Comparison of ENCODE assay signal across 18 mouse cellular contexts in genomic region chr9:114668047-114668446, GRCm38 (mm10). TPM values are rescaled to one million over a fixed set of nuclear protein-coding genes. Genes with fewer than 3 reads are reported as not detected.
DNase-seq lines count a peak whose midpoint lies in the region; ATAC-seq and TF ChIP-seq lines count a peak whose summit lies in the region.
"Had no signal": no experiment of that assay in that cellular context is flagged by ENCODE, and none has a peak within 500 bp of the region (broad histone marks: within the 10 kb centered on the region; RNA-seq: fewer than 3 reads in every experiment).

No protein-coding gene starts in this region.

- WGBS in kidney, adult 2 months = 57% methylated on average over 4 of the region's 4 CpGs
- WGBS in heart, embryonic 11.5 days (ENCODE audit: insufficient replicate concordance) = 44% methylated on average over 4 of the region's 4 CpGs

- no peak overlapping the region for H3K9ac ChIP-seq in heart, embryonic 11.5 days (ENCODE audit: low read depth, low read length)
- H3K9ac ChIP-seq: forebrain, postnatal 0 days; liver, embryonic 14.5 days; midbrain, embryonic 13.5 days had no signal

- H3K36me3 ChIP-seq in kidney, adult 2 months (ENCODE audit: control insufficient read depth, insufficient read depth, low read length) = no peaks in the 10 kb centered on the region
- H3K36me3 ChIP-seq in heart, embryonic 11.5 days (ENCODE audit: control insufficient read depth, insufficient read depth, low read length) = no peaks in the 10 kb centered on the region
- H3K36me3 ChIP-seq: limb, embryonic 10.5 days; midbrain, embryonic 13.5 days had no signal

- peak overlapping the region; percentile 7; the same call in 1 of the 2 replicates for H3K27ac ChIP-seq in kidney, adult 2 months (ENCODE audit: insufficient read depth, low read depth, low read length)
- peak overlapping the region; percentile 31 for H3K27ac ChIP-seq in heart, embryonic 11.5 days (ENCODE audit: low read depth, low read length)
- H3K27ac ChIP-seq: limb, embryonic 10.5 days; liver, embryonic 14.5 days; midbrain, embryonic 13.5 days had no signal

- ATAC-seq in heart, embryonic 11.5 days (replicated peaks; ENCODE audit: insufficient number of reproducible peaks, low FRiP score, low TSS enrichment) = no peak
- ATAC-seq: forebrain, postnatal 0 days; midbrain, embryonic 13.5 days had no signal

- no peaks in the 10 kb centered on the region for H3K27me3 ChIP-seq in kidney, adult 2 months (replicated peaks; ENCODE audit: control insufficient read depth, insufficient read depth, low read length)
- no peaks in the 10 kb centered on the region for H3K27me3 ChIP-seq in heart, embryonic 11.5 days (ENCODE audit: control insufficient read depth, insufficient read depth, low read length)
- H3K27me3 ChIP-seq: midbrain, embryonic 13.5 days had no signal

- TF ChIP-seq POLR2A in kidney, adult 2 months (IDR thresholded peaks at IDR 0.05; ENCODE audit: low read depth, low read length) = no peak

- no peak overlapping the region for H3K4me3 ChIP-seq in kidney, adult 2 months (ENCODE audit: insufficient read depth, low read depth, low read length)
- no peak overlapping the region for H3K4me3 ChIP-seq in heart, embryonic 11.5 days (ENCODE audit: low read depth, low read length)
- H3K4me3 ChIP-seq: limb, embryonic 10.5 days; midbrain, embryonic 13.5 days had no signal

- DNase-seq in kidney, adult 2 months = no peak
- DNase-seq in kidney, adult 18-20 months = no peak
- DNase-seq in gastrocnemius, postnatal 14 days = peak; percentile 14
- DNase-seq in heart, postnatal 25 days (ENCODE audit: low spot score) = peak; percentile 56
- DNase-seq in frontal cortex, postnatal 36 days (ENCODE audit: low spot score in 2 of 2) = no peak
- no peak for DNase-seq in thymus, postnatal 0 days (ENCODE audit: low spot score)
- DNase-seq in embryo, embryonic 10.5 days (ENCODE audit: low spot score) = no peak
- DNase-seq: adrenal gland, adult 2 months; cerebellum, adult 9-11 months; forebrain, postnatal 0 days; layer of hippocampus, postnatal 36 days; lung, postnatal 36 days; right cerebral cortex, postnatal 25 days; thymus, postnatal 25 days had no signal

- peaks cover 10% of the 10 kb centered on the region; the same call in 1 of the 2 replicates for H3K4me1 ChIP-seq in kidney, adult 2 months (ENCODE audit: control insufficient read depth, insufficient read depth, low read length)
- H3K4me1 ChIP-seq in heart, embryonic 11.5 days (ENCODE audit: control insufficient read depth, insufficient read depth, low read length) = no peaks in the 10 kb centered on the region

- TF ChIP-seq CTCF in kidney, adult 2 months (conservative IDR thresholded peaks at IDR 0.05; ENCODE audit: insufficient read depth, insufficient read length, low read depth, low read length) = no peak

- no peaks in the 10 kb centered on the region for H3K9me3 ChIP-seq in heart, embryonic 11.5 days (replicated peaks; ENCODE audit: control insufficient read depth, low read length)
- H3K9me3 ChIP-seq: limb, embryonic 10.5 days; midbrain, embryonic 13.5 days had no signal

- no peak overlapping the region for H3K4me2 ChIP-seq in heart, embryonic 11.5 days
- H3K4me2 ChIP-seq: midbrain, embryonic 13.5 days had no signal

- intact Hi-C loops in gastrocnemius, postnatal 14 days (cut with DNase I; ENCODE audit: low total_unique reads) = no loop called here
- intact Hi-C loops in heart, postnatal 25 days (cut with DNase I) = no loop called here

RNA-seq across cellular contexts. Expression of gene Dync1li1, which starts 20.5 kb away (rescaled TPM):
- 21.3 and 24.6 TPM in 2 replicates for polyA plus RNA-seq in kidney, adult 2 months (2012; rRNA removed)
- total RNA-seq in gastrocnemius, postnatal 14 days (2021) = 10 to 100 TPM; 31.3 to 34.1 TPM
- polyA plus RNA-seq in heart, embryonic 11.5 days (2014; fragmentation: Nextera tagmentation; extraction: Ambion mirVana) = 66.9 and 76.1 TPM in 2 replicates
- total RNA-seq in heart, postnatal 25 days (2021) = 10 to 100 TPM; 72.6 to 75.8 TPM
- polyA plus RNA-seq in thymus, postnatal 0 days (2015; fragmentation: Nextera tagmentation; extraction: Ambion mirVana) = 43.0 and 51.4 TPM in 2 replicates

RNA-seq across cellular contexts. Expression of gene Cnot10, which starts 28.1 kb away (rescaled TPM):
- 21.9 and 24.0 TPM in 2 replicates for polyA plus RNA-seq in kidney, adult 2 months (2012; rRNA removed)
- total RNA-seq in gastrocnemius, postnatal 14 days (2021) = 10 to 100 TPM; 15.3 to 15.4 TPM
- polyA plus RNA-seq in heart, embryonic 11.5 days (2014; fragmentation: Nextera tagmentation; extraction: Ambion mirVana) = 37.5 and 40.8 TPM in 2 replicates
- total RNA-seq in heart, postnatal 25 days (2021) = 10 to 100 TPM; 19.7 to 21.8 TPM
- 61.8 and 64.1 TPM in 2 replicates for polyA plus RNA-seq in thymus, postnatal 0 days (2015; fragmentation: Nextera tagmentation; extraction: Ambion mirVana)

Comparison
In these comparisons a context has a peak if more than half of its experiments do, and no peak if none do; other contexts are left out.
1. DNase-seq: peak in gastrocnemius, postnatal 14 days (single experiment) and heart, postnatal 25 days (single experiment); none in kidney, adult 2 months (single experiment), kidney, adult 18-20 months (single experiment), frontal cortex, postnatal 36 days (0 of 2), thymus, postnatal 0 days (single experiment) and embryo, embryonic 10.5 days (single experiment).